Mouse (Mus musculus) cortical plate, adult 2 months (tissue): ENCODE data around the gene Gcn1l1.

ENCODE experiments used
- CTCF ChIP-seq: fragments of 200-500 bp; IDR thresholded peaks from 2 replicates; pipeline ENCODE4 v1.5.1; 2011; ENCODE audit warnings: mild to moderate bottlenecking, control low read depth, low read length; ENCODE audit not compliant: insufficient read depth; ENCODE audit errors: extremely low read depth
- POLR2A ChIP-seq: fragments of 200-500 bp; IDR thresholded peaks from 2 replicates; pipeline ENCODE4 v1.6.1; 2011; ENCODE audit warnings: mild to moderate bottlenecking, low read length, control low read depth; ENCODE audit not compliant: insufficient read depth; ENCODE audit errors: extremely low read depth

- TF ChIP-seq POLR2A = no peak
- TF ChIP-seq CTCF = no peak
Measured at GRCm38 (mm10) chr5:115545636-115546035, 19.4 kb upstream of the Gcn1l1 start.
